Mouse (Mus musculus) B cell, adult 62 days (primary cell): ENCODE data around the gene Cxcl15. TPM values are rescaled to one million over a fixed set of nuclear protein-coding genes. Genes with fewer than 3 reads are reported as not detected.

Experiments
- total RNA-seq: library from RNA; stranded (reverse); gene quantifications from 4 replicates; pipeline ENCODE4 v1.2.4, GENCODE M21; 2023

Cxcl15 gene
- not detected in 4 replicates for total RNA-seq

DNA sequence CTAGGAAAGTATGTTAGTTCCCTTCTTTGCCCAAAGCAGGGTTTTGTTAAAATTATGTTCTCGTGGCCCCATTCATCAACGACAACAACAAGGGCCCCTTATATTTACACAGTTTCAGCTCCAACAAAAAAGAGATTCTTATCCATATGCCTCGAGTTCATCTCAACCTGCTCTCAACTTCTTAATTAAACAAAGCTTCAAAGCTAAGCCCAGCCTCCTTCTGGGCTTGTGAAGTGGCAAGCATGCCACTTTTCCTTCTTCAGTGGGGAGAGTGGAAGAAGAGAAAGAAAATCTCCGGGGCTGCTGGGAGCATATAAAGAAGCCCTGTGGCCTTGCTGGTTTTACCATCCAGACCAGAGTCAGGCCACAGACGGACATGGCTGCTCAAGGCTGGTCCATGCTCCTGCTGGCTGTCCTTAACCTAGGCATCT lies at the start of gene Cxcl15:
Gene Cxcl15, plus strand, starts transcription at position 340 of the 431 bp plus-strand sequence.

DNA sequence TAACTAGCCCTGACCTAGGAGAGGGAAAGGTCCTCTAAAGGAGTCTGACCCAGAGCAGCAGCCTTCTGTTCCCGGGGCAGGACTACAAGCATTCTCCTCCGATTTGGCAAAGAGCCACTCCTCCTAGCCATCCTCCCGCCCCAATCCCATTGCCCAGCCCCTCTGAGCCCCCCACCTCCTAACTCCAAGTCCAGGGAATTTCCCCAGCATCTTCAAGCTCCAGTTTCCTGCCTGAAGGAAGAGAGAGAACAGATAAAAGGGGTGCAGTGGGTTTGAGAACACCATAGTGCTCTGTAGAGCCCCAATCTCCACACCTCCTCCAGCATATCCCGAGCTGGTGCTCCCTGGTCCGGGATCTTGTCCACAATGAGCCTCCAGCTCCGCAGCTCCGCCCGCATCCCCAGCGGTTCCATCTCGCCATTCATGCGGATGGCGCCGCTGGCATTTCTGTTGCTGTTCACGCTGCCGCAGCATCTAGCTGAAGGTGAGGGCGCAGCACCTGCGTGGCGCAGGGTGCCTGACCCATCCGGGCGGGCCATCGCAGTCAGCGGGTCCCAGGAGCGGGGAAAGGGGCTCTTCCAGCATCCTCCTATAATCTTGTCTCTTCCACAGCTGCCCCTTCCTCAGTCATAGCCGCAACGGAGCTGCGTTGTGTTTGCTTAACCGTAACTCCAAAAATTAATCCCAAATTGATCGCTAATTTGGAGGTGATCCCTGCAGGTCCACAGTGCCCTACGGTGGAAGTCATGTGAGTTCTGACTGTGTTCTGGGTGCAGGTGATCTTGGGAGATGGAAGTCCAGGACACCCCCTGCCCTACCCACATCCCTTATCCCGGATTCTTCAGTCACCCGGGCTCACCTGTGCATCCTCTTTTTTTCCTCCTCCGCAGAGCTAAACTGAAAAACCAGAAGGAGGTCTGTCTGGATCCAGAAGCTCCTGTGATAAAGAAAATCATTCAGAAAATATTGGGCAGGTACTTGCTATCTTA lies 35.0 kb upstream of the Cxcl15 start, which contains the start of gene Cxcl5:
Gene Cxcl5, plus strand, starts transcription at position 284 of the 989 bp plus-strand sequence.

DNA sequence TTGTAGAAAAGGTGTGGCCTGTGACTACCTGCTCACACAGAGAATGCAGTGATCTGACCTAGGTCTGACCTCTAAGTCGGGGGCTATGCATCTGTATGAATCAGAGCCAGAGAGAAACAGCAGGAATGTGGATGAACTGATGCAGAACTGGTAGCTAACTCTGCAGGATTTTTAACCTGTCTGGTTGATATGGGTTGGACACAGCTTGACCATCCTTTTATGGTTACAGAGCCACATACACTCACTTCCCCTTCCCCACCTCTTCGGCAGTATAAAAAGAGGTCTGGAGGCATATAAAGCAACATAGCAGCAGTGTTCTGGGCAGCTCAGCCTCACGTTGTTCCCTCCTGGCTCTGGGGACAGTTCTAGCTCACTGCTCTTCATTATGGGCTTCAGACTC lies 26.1 kb upstream of the Cxcl15 start, which contains the start of gene Ppbp:
Gene Ppbp, plus strand, starts transcription at position 301 of the 400 bp plus-strand sequence.

DNA sequence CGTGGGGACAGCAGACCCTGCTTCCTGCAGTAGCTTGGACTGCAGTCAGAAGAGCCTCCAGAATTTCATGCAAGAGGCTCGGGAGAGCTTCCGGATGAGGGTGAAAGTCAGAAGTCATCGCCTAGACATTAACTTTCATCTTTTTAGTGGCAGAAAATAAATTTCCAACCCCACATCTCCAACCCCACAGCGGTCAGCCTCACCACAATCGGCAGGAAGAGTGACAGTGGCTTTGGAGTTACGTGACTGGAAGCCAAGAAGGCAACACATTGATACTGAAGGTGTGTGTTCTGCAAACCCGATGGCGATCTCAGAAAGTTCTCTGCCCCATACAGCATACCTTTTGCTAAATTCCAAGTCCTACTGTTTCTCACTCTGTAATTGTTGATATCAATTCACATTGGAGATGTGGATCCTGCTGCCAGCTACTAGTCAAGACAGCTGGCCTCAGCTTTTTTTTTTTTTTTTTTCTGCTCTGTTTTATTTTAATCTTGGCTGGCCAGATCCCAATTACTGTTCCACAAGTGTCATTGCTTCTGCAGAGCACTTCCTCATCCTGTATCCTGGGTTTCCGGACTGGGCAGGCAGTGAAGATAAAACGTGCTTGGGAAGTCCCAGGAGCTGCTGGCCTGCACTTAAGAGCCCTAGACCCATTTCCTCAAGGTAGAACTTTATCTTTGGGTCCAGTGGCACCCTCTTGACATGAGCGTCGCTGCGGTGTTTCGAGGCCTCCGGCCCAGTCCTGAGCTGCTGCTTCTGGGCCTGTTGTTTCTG lies 22.3 kb upstream of the Cxcl15 start, which contains the start of gene Pf4:
Gene Pf4, plus strand, starts transcription at position 556 of the 774 bp plus-strand sequence.

DNA sequence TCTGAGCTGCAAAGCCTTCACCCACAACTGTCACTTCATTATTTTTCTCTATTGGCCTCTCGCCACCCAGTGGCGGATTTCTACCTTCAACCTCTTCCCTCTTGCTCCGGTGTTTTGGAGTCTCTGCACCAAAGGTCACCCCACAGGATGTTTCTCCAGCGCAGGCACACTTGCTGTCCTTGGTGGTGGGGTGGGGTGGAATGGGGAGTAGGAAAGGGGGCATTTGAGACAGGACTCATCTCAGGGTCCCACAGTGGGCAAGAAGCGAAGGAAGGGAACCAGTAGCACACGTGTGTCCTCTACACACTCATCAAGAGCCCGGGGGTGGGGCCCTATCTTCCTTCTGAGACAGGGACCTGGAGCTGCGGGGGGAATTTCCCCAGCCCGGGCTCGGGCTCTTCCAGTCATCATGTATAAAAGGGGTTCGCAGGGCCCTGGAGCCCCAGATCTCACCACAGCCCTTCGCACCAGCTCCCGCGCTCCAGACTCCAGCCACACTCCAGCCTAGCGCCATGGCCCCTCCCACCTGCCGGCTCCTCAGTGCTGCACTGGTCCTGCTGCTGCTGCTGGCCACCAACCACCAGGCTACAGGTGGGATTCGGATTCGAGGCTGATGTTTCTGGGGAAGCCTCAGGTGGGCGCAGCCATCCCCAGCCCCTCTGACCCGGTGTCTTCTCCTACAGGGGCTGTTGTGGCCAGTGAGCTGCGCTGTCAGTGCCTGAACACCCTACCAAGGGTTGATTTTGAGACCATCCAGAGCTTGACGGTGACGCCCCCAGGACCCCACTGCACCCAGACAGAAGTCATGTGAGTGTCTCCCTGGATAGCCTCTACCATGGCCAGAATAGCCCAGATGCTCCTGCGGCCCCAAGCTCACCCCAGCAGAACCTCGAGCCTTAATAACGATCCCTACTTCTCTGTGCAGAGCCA lies 8.4 kb upstream of the Cxcl15 start, which contains the start of gene Cxcl3:
Gene Cxcl3, plus strand, starts transcription at position 445 of the 930 bp plus-strand sequence.

Other genes with a start within 250 kb of the Cxcl15 start
- gene 5830473C10Rik, start 233.4 kb upstream of the Cxcl15 start, total RNA-seq = not detected in 4 replicates
- gene Rassf6, start 153.9 kb upstream of the Cxcl15 start, total RNA-seq = 2.8 to 4.5 TPM (median 3.3 TPM) in 4 replicates
- gene Cxcl5, start 35.2 kb upstream of the Cxcl15 start, total RNA-seq = not detected in 4 replicates
- gene Ppbp, start 26.0 kb upstream of the Cxcl15 start, total RNA-seq = 1.1 to 5.6 TPM (median 2.6 TPM) in 4 replicates
- 1.7 to 3.8 TPM (median 3.7 TPM) in 3 of 4 replicates, not detected in the other for gene Pf4, start 22.1 kb upstream of the Cxcl15 start, total RNA-seq
- gene Cxcl3, start 8.4 kb upstream of the Cxcl15 start, total RNA-seq = not detected in 4 replicates
- gene Cxcl1, start 96.7 kb downstream of the Cxcl15 start, total RNA-seq = not detected in 4 replicates
- 0.95 to 1.0 TPM in 2 of 4 replicates, not detected in the others for gene Cxcl2, start 109.3 kb downstream of the Cxcl15 start, total RNA-seq
- gene Mthfd2l, start 136.6 kb downstream of the Cxcl15 start, total RNA-seq = 0.83 to 3.1 TPM (median 1.4 TPM) in 4 replicates
- not detected in 4 replicates for gene Epgn, start 232.9 kb downstream of the Cxcl15 start, total RNA-seq